Mouse (Mus musculus) right cerebral cortex, postnatal 25 days (tissue): Measurements from ENCODE around the gene Lpcat2b.
A peak's percentile ranks its signal among the peaks of the same experiment; 100 is the strongest.
"Not testable (repeated sequence)": the region's sequence is repeated elsewhere in the genome, so short reads cannot be mapped to it uniquely, and the experiment has no call there.

Experiments used
- DNase-seq: peaks from one replicate; pipeline ENCODE4 v3.0.0; 2022

The Lpcat2b gene

GRCm38 (mm10) chr5:107431249-107431648 is at the start of gene Lpcat2b:
Gene Lpcat2b (plus strand): TSS chr5:107431549.
- DNase-seq: no peak

- DNase-seq: not testable (repeated sequence)
These were observed 44.9 kb upstream of the Lpcat2b start for GRCm38 (mm10) chr5:107386448-107386847.

- DNase-seq: no peak
These were observed 43.6 kb upstream of the Lpcat2b start for GRCm38 (mm10) chr5:107387788-107388187.

- DNase-seq: no peak
These were observed 42.0 kb upstream of the Lpcat2b start for GRCm38 (mm10) chr5:107389373-107389772.

- no peak for DNase-seq
These were observed 36.9 kb upstream of the Lpcat2b start for GRCm38 (mm10) chr5:107394437-107394836.

GRCm38 (mm10) chr5:107402436-107402835 is 28.9 kb upstream of the Lpcat2b start, which contains the start of gene Ephx4:
Gene Ephx4 (plus strand): TSS chr5:107402736.
- DNase-seq: no peak

GRCm38 (mm10) chr5:107403011-107403946 is 28.1 kb upstream of the Lpcat2b start:
- DNase-seq: peak; percentile 59

- DNase-seq: peak; percentile 66
These were observed 27.2 kb upstream of the Lpcat2b start for GRCm38 (mm10) chr5:107403947-107404684.

GRCm38 (mm10) chr5:107405361-107405760 is 26.0 kb upstream of the Lpcat2b start:
- DNase-seq: peak; percentile 60

GRCm38 (mm10) chr5:107410305-107410704 is 21.0 kb upstream of the Lpcat2b start:
- DNase-seq: no peak

GRCm38 (mm10) chr5:107411326-107411725 is 20.0 kb upstream of the Lpcat2b start:
- no peak for DNase-seq

GRCm38 (mm10) chr5:107412285-107412684 is 19.1 kb upstream of the Lpcat2b start:
- no peak for DNase-seq

GRCm38 (mm10) chr5:107415098-107415497 is 16.3 kb upstream of the Lpcat2b start:
- no peak for DNase-seq

- DNase-seq: no peak
These were observed 9.7 kb upstream of the Lpcat2b start for GRCm38 (mm10) chr5:107421676-107422075.

GRCm38 (mm10) chr5:107434001-107434400 is 2.7 kb downstream of the Lpcat2b start:
- DNase-seq: no peak

GRCm38 (mm10) chr5:107436185-107436584 is 4.8 kb downstream of the Lpcat2b start:
- no peak for DNase-seq

GRCm38 (mm10) chr5:107436587-107437209 is 5.3 kb downstream of the Lpcat2b start:
- no peak for DNase-seq

- DNase-seq: peak; percentile 90
These were observed 6.3 kb downstream of the Lpcat2b start, which contains the start of gene Btbd8 for GRCm38 (mm10) chr5:107437464-107438281. Gene Btbd8 (plus strand): TSS chr5:107437997.

- no peak for DNase-seq
These were observed 7.0 kb downstream of the Lpcat2b start for GRCm38 (mm10) chr5:107438353-107438752.

- DNase-seq: no peak
These were observed 10.5 kb downstream of the Lpcat2b start for GRCm38 (mm10) chr5:107441881-107442280.

- no peak for DNase-seq
These were observed 12.9 kb downstream of the Lpcat2b start for GRCm38 (mm10) chr5:107444251-107444650.

- no peak for DNase-seq
These were observed 16.6 kb downstream of the Lpcat2b start for GRCm38 (mm10) chr5:107447977-107448376.
